Mouse (Mus musculus) Muller cell, postnatal 12 days (primary cell): ENCODE results near the gene Nepro.
A peak's percentile ranks its signal among the peaks of the same experiment; 100 is the strongest.

ENCODE experiments used
- DNase-seq: peaks from one replicate; pipeline ENCODE4 v3.0.0-alpha.2; 2015; ENCODE audit errors: inconsistent ontology term

Nepro gene

GRCm38 (mm10) chr16:44724083-44724787 is at the start of gene Nepro:
TSS of gene Nepro (plus strand) at chr16:44724301.
- peak; percentile 98 for DNase-seq

- no peak for DNase-seq
These were observed 47.7 kb upstream of the Nepro start for GRCm38 (mm10) chr16:44676357-44676756.

DNA sequence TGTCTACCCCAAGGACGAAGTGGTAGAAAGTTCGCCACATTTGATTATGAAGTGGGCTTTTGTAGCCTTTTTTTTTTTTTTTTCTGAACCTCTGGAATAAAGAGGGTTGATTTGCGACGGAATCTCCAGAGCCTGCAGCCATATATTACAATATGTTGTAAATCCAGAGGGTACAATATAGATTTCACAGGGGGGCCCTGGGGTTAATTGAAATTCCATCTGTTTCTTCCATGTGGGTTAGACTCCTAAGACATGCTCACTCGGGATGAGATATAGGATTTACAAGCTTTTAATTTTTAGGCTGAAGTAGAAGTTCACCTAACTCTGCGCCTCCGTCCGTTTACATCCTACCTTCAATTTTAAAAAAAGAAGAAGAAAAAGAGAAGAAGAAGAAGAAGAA is 45.0 kb upstream of the Nepro start:
- no peak for DNase-seq

- peak; percentile 34 for DNase-seq
These were observed 44.6 kb upstream of the Nepro start for GRCm38 (mm10) chr16:44679503-44679971.

GRCm38 (mm10) chr16:44680756-44681498 is 43.2 kb upstream of the Nepro start:
- peak; percentile 37 for DNase-seq

- DNase-seq = peak; percentile 51
These were observed 39.5 kb upstream of the Nepro start for GRCm38 (mm10) chr16:44684646-44685045.

DNA sequence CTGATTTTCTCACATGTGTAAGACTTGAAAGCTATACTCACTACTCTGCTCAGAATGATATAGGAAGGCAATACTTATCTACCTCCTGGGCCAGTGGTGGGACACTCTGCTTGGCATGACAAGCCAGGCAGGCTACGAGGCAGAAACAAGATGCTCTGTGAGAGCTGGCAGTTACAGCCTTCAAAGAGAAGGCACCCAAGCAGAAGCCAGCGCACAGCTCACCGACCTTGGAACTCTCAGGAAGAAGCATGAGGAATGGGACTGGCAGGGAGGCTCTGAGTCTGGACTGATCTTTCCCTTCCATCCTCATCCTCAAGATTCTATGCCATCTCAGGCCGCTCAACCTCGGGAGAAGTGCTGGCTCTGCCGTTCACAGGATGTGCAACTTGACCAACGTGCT is 38.7 kb upstream of the Nepro start:
- no peak for DNase-seq

GRCm38 (mm10) chr16:44686991-44687718 is 36.9 kb upstream of the Nepro start:
- DNase-seq = no peak

DNA sequence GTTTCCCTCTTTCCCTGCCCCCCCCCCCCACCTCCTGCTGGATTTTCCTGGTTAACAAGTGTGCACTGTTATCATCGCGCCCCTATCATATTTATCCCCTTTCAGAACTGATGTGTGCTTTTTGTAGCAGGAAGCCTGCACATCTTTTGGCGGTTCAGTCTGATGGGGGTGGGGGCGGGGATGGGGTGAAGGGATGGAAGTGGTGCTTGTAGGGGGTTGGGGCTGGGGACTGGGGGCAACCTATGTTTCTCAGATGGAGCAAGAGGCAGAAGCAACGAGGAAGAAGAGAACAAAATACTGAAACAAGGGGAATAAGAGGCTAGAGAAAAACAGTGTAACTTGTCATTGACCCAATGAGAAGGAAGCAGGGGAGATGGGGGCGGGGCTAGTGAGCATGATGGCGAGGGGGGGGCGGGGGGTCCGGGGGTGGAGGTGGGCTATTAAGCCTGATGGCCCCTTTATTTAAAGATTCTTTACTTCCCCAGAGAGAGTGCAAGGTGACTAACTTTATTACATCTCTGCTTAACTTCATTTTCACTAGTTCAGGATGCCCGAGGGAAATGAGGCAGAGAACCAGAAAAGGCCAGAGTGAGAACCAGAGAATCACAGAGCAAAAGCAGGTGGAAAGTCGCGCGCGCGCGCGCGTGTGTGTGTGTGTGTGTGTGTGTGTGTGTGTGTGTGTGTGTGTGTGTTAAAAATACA is 36.2 kb upstream of the Nepro start:
- DNase-seq = no peak

- peak; percentile 36 for DNase-seq
These were observed 35.6 kb upstream of the Nepro start for GRCm38 (mm10) chr16:44688507-44688906.

- DNase-seq = no peak
These were observed 33.6 kb upstream of the Nepro start for GRCm38 (mm10) chr16:44690501-44690900.

DNA sequence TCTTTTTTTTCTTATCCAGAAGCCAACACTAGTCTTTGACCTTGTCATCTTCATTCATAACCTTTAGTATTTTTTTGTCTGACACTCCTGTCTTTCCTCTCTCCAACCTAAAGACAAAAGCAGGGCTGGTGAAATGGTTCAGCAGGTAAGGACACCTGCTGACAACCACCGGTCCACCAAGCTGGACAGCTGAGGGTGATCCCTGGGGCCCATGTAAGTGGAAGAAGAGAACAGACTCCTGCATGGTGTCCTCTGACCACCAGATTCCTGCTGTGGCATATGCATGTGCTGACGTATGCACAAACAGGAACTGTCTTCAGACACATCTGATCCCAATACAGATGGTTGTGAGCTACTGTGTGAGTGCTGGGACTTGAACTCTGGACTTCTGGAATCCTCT is 33.0 kb upstream of the Nepro start:
- no peak for DNase-seq

DNA sequence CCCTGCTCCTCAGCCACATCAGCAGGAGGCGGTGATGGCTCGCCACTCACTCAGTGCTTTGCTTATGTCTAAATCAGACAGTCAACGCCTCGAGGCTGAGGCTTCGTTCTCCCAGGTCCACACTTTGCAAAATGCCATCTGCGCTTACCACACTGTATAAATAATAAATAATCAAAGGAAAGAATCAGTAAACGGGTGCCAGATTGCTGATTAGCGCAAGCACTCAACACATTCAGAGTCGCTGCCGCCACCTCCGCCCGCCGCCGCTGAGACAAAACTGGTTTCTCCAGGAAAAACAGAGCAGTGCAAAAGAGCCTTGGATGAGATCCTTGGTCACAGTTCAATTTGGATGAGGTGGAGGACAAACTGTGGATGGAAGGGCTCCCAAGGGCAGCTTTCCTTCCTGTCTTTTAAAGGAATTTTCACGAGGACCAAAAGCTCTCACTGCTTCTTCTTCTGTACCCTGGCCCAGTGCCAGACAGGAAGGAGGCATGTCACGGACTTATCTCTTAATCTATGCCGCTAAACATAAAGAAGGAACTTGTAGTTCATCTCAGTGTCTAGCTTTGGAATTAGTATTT is 32.5 kb upstream of the Nepro start:
- no peak for DNase-seq

DNA sequence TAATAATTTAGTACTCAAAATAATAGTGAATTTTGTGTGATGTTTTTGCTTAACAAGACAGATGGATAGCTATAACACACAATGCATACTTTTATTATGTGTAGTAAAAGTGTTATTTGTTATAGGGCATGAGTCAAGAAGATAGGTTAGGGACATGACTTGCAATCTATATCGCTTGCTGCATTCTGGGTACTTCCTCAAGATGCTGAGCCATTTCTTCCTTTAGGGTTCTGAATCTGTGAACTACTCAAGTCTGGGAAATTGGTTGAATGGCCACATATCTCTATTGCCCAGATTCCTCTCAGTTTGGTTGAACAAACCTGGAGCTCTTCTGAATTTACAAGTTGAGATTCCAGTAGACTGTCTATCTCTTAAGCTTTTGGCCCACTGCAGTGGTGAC is 31.6 kb upstream of the Nepro start:
- no peak for DNase-seq

- DNase-seq = no peak
These were observed 30.4 kb upstream of the Nepro start for GRCm38 (mm10) chr16:44693695-44694094.

DNA sequence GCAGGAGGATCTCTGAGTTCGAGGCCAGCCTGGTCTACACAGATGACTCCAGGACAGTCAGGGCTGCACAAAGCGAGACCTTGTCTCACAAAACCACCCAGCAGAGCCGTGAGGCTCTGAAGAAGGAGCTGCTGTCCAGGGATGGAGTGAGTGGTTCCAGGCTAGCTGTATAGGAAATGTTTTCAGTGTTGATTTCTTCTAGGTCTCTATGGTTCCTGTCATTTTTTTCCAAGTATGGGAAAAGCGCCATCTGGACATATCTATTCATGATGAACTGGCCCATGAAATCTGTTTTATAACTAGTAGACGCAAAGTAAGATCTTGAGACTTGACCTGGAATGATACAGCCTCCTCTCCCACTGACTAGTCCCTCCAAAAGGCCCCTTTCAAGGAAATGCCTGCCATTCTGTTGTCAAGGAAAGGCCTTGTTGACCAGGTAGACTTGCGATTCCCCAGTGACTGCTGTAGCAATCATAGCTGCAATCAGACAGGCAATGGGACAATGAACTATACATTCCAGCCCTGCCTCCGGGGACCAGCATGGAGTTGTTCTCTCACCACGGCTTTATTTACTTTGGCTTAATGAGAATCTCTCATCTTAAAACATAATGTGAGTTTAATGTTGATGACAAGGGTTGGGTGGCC is 28.8 kb upstream of the Nepro start:
- DNase-seq = no peak

DNA sequence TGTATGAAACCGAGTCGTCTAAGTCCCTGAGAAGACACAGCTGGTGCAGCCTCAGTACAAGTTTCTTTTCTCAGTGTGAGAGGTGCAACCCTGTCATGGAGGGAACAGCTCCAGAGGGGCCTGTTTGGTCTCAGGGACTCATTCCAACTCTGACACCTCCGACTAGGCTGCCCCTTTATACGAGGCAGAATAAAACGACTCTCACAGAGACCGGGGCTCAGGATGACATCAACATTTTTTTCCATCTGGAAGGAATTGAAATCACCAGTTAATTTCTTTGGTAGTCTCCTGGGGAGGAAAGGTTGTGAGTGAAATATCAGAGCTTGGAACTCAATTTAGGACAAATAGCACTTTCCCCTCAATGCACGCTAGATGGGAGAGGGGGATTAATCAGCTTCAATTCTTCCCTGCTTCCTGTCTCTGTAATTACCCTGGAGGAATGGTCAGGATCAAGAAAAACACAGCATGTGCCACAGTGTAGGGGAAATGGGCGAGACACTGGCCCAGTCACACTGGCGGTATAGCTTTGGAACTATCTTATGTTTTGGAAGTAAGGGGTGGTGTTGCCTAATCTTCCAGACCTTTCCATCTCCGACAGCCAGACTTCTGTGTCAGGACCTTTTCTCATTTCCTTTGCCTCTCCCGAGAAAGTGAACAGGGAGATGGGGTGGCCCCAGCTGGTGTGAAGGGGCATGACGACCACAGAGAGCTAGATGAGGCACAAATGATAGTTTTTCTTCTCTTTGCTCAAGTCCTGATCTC is 28.1 kb upstream of the Nepro start:
- no peak for DNase-seq

GRCm38 (mm10) chr16:44697473-44698205 is 26.5 kb upstream of the Nepro start:
- DNase-seq = no peak

GRCm38 (mm10) chr16:44701155-44701554 is 22.9 kb upstream of the Nepro start:
- DNase-seq = no peak

DNA sequence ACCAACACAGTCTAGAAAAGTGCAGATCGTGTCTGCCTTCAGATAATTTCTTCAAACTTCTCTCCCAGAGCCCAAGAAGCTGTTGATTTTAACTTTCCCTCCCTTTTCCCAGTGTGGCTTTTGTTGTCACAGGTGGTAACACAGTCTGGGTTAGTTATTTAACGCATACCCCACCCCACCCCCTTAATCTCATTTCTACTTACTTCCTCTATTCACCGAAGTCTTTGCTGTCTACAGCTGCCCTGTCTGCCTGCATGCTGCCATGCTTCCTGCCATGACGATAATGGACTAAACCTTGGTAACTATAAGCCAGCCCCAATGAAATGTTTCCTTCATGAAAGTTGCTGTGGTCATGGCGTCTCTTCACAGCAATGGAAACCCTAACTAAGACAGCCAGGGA is 21.8 kb upstream of the Nepro start:
- no peak for DNase-seq
